Mouse (Mus musculus) heart, embryonic 16.5 days (tissue): ENCODE data around the gene 4930470P17Rik. TPM values are rescaled to one million over a fixed set of nuclear protein-coding genes. Genes with fewer than 3 reads are reported as not detected.

ENCODE experiments used
- ATAC-seq: fragments of 200-750 bp; cut with Nextera tagmentation; replicated peaks from 2 replicates; pipeline ENCODE4 v1.8.0; 2017; ENCODE audit warnings: moderate number of reproducible peaks; ENCODE audit not compliant: insufficient read depth, low FRiP score; ENCODE audit errors: extremely low read depth
- H3K27ac ChIP-seq: fragments of 300-500 bp; sonication (generic); 2 replicates; pipeline ENCODE4 v1.5.1; 2014; ENCODE audit warnings: mild to moderate bottlenecking, low read length, control low read depth, moderate library complexity
- H3K27me3 ChIP-seq: fragments of 300-500 bp; sonication (generic); 2 replicates; pipeline ENCODE4 v1.6.1; 2014; ENCODE audit warnings: low read length, mixed read lengths; ENCODE audit not compliant: control insufficient read depth, insufficient read depth
- H3K36me3 ChIP-seq: fragments of 300-500 bp; sonication (generic); 2 replicates; pipeline ENCODE4 v1.6.1; 2014; ENCODE audit not compliant: control insufficient read depth, insufficient read depth
- H3K4me1 ChIP-seq: fragments of 300-500 bp; sonication (generic); 2 replicates; pipeline ENCODE4 v1.6.1; 2014; ENCODE audit warnings: low read length, mixed read lengths; ENCODE audit not compliant: control insufficient read depth, insufficient read depth
- H3K4me2 ChIP-seq: fragments of 300-500 bp; sonication (generic); 2 replicates; pipeline ENCODE4 v1.6.1; 2014; ENCODE audit warnings: low read depth, mild to moderate bottlenecking, control low read depth, low read length
- H3K4me3 ChIP-seq: fragments of 300-500 bp; sonication (generic); 2 replicates; pipeline ENCODE4 v1.5.1; 2014; ENCODE audit warnings: mild to moderate bottlenecking, control low read depth, low read length
- H3K9ac ChIP-seq: fragments of 300-500 bp; sonication (generic); 2 replicates; pipeline ENCODE4 v1.6.1; 2014; ENCODE audit warnings: low read length, control low read depth
- H3K9me3 ChIP-seq: fragments of 300-500 bp; sonication (generic); replicated peaks from 2 replicates; pipeline ENCODE4 v1.6.1; 2016; ENCODE audit warnings: low read length; ENCODE audit not compliant: control insufficient read depth
- WGBS: fragments of 180-500 bp; shearing (Covaris S2); extraction: QIAGEN DNeasy Blood & Tissue Kit; methylation state at CpG from one replicate; pipeline ENCODE4 v1.1.7; 2014; 5-methylcytosine and 5-hydroxymethylcytosine counted together
- polyA plus RNA-seq: library from polyadenylated mRNA; unstranded; fragments of >200 nt; fragmentation: Nextera tagmentation; extraction: Ambion mirVana; gene quantifications from 2 replicates; pipeline ENCODE4 v1.2.1, GENCODE M21; 2015

4930470P17Rik gene
- polyA plus RNA-seq, 1 experiment from 2014 or later: not detected

DNA sequence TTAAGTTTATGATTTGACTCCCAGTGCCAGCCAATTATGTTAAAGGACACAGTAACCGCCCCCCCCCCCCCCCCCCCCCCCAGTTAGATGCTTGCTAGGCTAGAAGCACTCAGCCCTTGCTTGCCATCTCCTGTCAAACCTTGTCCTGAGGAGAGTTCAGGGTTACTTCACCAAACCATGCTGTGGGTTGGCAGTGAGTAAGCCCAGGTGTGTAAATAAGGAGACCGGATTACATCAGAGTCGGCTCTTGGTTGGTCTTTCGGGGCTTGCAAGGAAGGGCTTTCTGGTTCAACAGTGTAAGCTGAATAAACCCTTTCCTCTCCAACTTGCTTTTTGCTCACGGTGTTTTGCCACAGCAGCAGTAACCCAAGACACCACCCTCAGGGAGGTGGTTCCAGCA lies 58.2 kb downstream of the 4930470P17Rik start:
- 78% methylated on average over 5 of the region's 5 CpGs for WGBS
- no peak for ATAC-seq
- no peak overlapping the region for H3K27ac ChIP-seq
- H3K4me2 ChIP-seq: no peak overlapping the region
- no peaks in the 10 kb centered on the region for H3K27me3 ChIP-seq
- H3K4me3 ChIP-seq: no peak overlapping the region
- H3K36me3 ChIP-seq: no peaks in the 10 kb centered on the region
- no peaks in the 10 kb centered on the region for H3K9me3 ChIP-seq
- no peak overlapping the region for H3K9ac ChIP-seq
- H3K4me1 ChIP-seq: peaks cover 2% of the 10 kb centered on the region; the same call in 1 of the 2 replicates

DNA sequence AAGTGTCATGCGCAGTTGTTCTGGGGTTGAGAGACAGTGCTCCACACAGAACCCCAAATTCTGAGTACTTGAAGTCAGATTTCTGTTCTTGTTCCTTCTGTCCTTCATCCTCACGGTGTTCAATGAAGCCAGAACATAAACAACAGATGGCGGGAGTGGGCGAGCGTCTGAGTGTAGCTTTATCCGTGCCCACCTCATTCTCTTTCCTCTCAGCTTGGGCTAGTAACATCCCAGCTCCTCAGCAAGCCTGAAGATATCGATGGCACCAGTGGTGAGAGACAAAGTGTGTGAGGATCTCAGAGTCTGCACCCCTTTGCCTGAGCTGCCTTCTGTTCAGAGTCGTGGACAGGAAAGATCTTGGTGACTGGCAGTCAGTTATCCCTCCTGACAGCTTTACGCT lies 62.6 kb downstream of the 4930470P17Rik start:
- no peak overlapping the region for H3K4me2 ChIP-seq
- no peak overlapping the region for H3K9ac ChIP-seq
- 75% methylated on average over 9 of the region's 9 CpGs for WGBS
- H3K27me3 ChIP-seq: no peaks in the 10 kb centered on the region
- H3K36me3 ChIP-seq: no peaks in the 10 kb centered on the region
- no peak for ATAC-seq
- H3K4me1 ChIP-seq: no peaks in the 10 kb centered on the region
- no peaks in the 10 kb centered on the region for H3K9me3 ChIP-seq
- no peak overlapping the region for H3K4me3 ChIP-seq
- H3K27ac ChIP-seq: no peak overlapping the region

DNA sequence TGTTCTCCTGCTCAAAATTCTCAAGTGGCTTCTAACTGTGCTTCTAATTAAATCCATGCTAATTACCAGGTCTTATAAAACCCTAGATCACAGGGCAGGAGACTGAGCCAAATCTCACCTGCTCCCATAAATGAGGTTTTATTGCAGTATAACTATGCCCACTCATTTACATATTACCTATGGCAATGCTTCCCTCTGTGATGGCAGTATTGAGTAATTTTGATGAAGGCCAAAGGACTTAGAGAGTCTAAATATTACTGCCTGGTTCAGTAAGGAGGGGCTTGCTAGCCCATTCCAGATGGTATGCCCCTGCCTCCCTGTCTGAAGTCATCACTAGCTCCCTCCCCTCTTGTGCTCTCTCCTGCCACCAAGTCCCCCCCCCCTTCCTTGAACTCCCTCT lies 66.0 kb downstream of the 4930470P17Rik start:
- no peak for ATAC-seq
- no peaks in the 10 kb centered on the region for H3K9me3 ChIP-seq
- no peaks in the 10 kb centered on the region for H3K27me3 ChIP-seq
- no peaks in the 10 kb centered on the region for H3K36me3 ChIP-seq
- H3K27ac ChIP-seq: no peak overlapping the region
- H3K4me3 ChIP-seq: no peak overlapping the region
- no peak overlapping the region for H3K4me2 ChIP-seq
- H3K4me1 ChIP-seq: no peaks in the 10 kb centered on the region
- no peak overlapping the region for H3K9ac ChIP-seq

DNA sequence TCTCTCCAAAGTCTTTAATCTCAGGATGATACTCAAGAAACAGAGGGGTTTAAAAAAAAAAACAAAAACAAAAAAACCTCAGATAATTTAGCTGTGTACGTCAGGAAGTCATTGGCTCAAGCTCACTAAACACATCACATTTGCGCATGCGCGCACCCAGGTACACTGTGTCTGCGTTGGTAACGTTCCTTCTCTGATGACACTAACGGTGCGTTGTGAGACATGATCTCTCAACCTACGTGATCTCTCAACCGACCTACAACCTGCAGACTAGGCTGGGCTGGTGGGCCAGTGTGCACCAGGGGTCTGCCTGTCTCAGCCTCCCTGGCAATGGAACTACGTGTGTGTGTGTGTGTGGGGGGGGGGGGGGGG lies 67.0 kb downstream of the 4930470P17Rik start:
- H3K4me2 ChIP-seq: no peak overlapping the region
- no peaks in the 10 kb centered on the region for H3K27me3 ChIP-seq
- no peak overlapping the region for H3K4me3 ChIP-seq
- no peak overlapping the region for H3K9ac ChIP-seq
- 91% methylated on average over 11 of the region's 11 CpGs for WGBS
- ATAC-seq: no peak
- H3K36me3 ChIP-seq: no peaks in the 10 kb centered on the region
- H3K9me3 ChIP-seq: no peaks in the 10 kb centered on the region
- no peaks in the 10 kb centered on the region for H3K4me1 ChIP-seq
- H3K27ac ChIP-seq: no peak overlapping the region

DNA sequence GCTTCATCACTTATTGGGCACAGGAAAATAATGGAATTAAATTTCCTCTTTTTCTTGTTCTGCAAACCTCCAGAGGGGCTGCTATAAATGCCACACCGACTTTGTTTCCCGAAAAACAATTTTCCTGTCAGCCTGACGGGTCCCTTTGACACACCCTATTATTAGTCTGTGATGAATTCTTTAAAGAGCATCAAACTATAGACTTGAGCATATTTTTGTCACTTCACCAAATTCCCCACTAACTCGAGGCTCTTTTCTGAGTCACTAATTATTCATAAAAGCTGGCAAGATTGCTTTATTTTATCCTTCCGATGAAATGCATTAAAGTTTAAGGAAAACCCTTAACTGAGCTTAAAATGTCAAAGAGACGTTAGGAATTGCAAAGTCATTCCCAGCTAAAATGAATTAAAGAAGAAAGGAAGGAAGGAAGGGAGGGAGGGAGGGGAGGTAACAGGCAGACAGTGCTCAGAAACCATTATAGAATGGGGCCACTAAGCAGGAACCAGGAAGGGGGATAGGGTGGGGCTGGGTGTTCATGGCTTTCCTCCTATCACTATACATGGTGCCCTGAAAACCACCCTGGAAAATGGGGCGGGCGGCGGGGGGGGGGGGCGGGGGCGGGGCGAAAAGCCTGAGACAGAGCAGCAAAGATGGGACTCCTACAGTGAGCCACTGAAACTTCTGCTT lies 67.6 kb downstream of the 4930470P17Rik start:
- Histone ChIP-seq H3K27me3 (no peaks in the 10 kb centered on the region), H3K9ac (no peak overlapping the region), H3K4me3 (no peak overlapping the region), H3K36me3 (no peaks in the 10 kb centered on the region), H3K4me1 (no peaks in the 10 kb centered on the region), H3K9me3 (no peaks in the 10 kb centered on the region), H3K27ac (no peak overlapping the region), H3K4me2 (no peak overlapping the region)
- 48% methylated on average over 10 of the region's 12 CpGs for WGBS
- no peak for ATAC-seq

DNA sequence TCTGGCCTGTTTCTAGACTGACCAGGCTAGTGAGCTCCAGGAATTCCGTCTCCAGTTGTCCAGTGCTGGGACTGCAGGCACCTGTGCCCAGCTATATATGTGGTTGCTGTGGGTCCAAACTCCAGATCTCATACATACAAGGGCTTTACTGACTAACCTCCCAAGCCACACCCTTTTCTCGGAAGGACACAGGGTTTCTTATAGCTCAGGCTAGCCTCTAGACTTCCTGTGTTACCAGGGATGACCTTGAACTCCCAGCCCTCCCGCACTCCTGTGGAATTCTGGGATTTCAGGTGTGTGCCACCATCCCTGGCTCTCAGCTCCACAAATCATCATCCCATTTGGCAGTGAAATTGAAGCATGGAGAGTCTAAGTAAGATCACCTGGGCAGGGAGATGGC lies 71.6 kb downstream of the 4930470P17Rik start:
- H3K27ac ChIP-seq: no peak overlapping the region
- no peak overlapping the region for H3K4me3 ChIP-seq
- ATAC-seq: no peak
- no peaks in the 10 kb centered on the region for H3K4me1 ChIP-seq
- no peak overlapping the region for H3K9ac ChIP-seq
- no peak overlapping the region for H3K4me2 ChIP-seq
- no peaks in the 10 kb centered on the region for H3K27me3 ChIP-seq
- H3K36me3 ChIP-seq: no peaks in the 10 kb centered on the region
- no peaks in the 10 kb centered on the region; the same call in 1 of the 2 replicates for H3K9me3 ChIP-seq
- 89% methylated on average over 3 of the region's 3 CpGs for WGBS

DNA sequence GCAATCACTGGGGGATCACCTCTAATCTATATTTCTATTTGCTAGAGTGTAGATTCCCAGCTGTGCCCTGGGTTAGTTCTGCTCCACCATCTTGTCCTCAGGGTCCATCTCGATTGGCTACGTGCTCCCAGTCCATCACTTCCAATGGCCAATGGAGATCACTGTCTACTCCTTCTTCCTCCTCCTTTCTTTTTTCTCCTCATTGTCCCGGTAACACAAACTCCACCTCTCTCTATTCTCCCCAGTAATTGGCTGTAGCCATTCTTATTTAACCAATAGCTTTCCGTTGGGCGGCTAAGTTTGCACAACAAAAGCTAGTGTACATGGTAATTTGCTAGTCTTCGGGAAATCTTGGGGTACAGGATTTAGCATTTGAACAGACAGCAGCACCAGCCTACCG lies 72.1 kb downstream of the 4930470P17Rik start:
- Histone ChIP-seq H3K4me2 (no peak overlapping the region), H3K27ac (no peak overlapping the region), H3K27me3 (no peaks in the 10 kb centered on the region), H3K9ac (no peak overlapping the region), H3K4me1 (no peaks in the 10 kb centered on the region), H3K36me3 (no peaks in the 10 kb centered on the region), H3K4me3 (no peak overlapping the region), H3K9me3 (no peaks in the 10 kb centered on the region; the same call in 1 of the 2 replicates)
- no peak for ATAC-seq
- 91% methylated on average over 7 of the region's 7 CpGs for WGBS

Other genes starting within 250 kb of the 4930470P17Rik start
- gene Bcas1, start 174.2 kb downstream of the 4930470P17Rik start, polyA plus RNA-seq: 0.58 and 0.75 TPM in 2 replicates
- 31.3 and 43.5 TPM in 2 replicates for gene Pfdn4, start 105.6 kb downstream of the 4930470P17Rik start, polyA plus RNA-seq
- 0.04 TPM in 1 of 2 replicates, not detected in the other for gene Cyp24a1, start 104.9 kb downstream of the 4930470P17Rik start, polyA plus RNA-seq
- gene Dok5, start 129.8 kb upstream of the 4930470P17Rik start, polyA plus RNA-seq: 5.6 and 6.1 TPM in 2 replicates